Mouse (Mus musculus): ENCODE measurements around the gene Golga2. TPM values are rescaled to one million over a fixed set of nuclear protein-coding genes. Genes with fewer than 3 reads are reported as not detected.

Gene Golga2
- total and polyA plus RNA-seq, 3 experiments, result 15.4 to 27.1 (median 23.0) TPM

GRCm38 (mm10) chr2:32342539-32343350, 55.6 kb downstream of the Golga2 start:
- DNase-seq (ENCODE audit: extremely low read depth), result peak; percentile 42
- Histone ChIP-seq H3K27me3 (replicated peaks) (peaks cover 77% of the 10 kb centered on the region), H3K4me3 (replicated peaks in 1 of 3; ENCODE audit: low read depth in 2 of 3, low read length in 2 of 3, poor library complexity in 1 of 3) (no peak overlapping the region), H3K4me2 (ENCODE audit: insufficient read depth, low read depth, poor library complexity, severe bottlenecking) (no peak overlapping the region), H3K27ac (ENCODE audit: insufficient read depth, low read depth) (no peak overlapping the region), H3K4me1 (ENCODE audit: control insufficient read depth in 1 of 2, insufficient read depth in 2 of 2) (peaks cover 0 to 6% of the 10 kb centered on the region in 2 experiments; a peak in 2 of 4 replicates), H3K9ac (ENCODE audit: insufficient read depth, low read depth) (no peak overlapping the region), H3K9me3 (replicated peaks; ENCODE audit: low read length) (peaks cover 6% of the 10 kb centered on the region), H3K79me2 (replicated peaks; ENCODE audit: control insufficient read depth, extremely low read depth, insufficient read depth, poor library complexity, severe bottlenecking) (no peaks in the 10 kb centered on the region), H3K36me3 (replicated peaks in 1 of 2; ENCODE audit: control insufficient read depth in 1 of 2, insufficient read depth in 1 of 2, low read length in 1 of 2) (no peaks in the 10 kb centered on the region)
- TF ChIP-seq SIN3A (IDR thresholded peaks at IDR 0.05; ENCODE audit: low read length) (no peak), IRF4 (IDR thresholded peaks at IDR 0.05; ENCODE audit: low read depth, low read length) (peak; percentile 43; the same call in 1 of the 2 replicates)
- in situ Hi-C loops (cut with MboI; ENCODE audit: low pct_ligation_motif_present, low pct_unique_long_range_greater_than_20kb, low sequenced_read_pairs), result no loop called here
- dilution Hi-C loops (cut with MboI; ENCODE audit: extremely low pct_ligation_motif_present, extremely low pct_unique_long_range_greater_than_20kb, low sequenced_read_pairs), result no loop called here

GRCm38 (mm10) chr2:32343351-32343671, 56.1 kb downstream of the Golga2 start:
- H3K9me3 ChIP-seq (replicated peaks; ENCODE audit: low read length), result peaks cover under 1% of the 10 kb centered on the region
- no peaks in the 10 kb centered on the region for H3K79me2 ChIP-seq (replicated peaks; ENCODE audit: control insufficient read depth, extremely low read depth, insufficient read depth, poor library complexity, severe bottlenecking)
- no peak for DNase-seq (ENCODE audit: extremely low read depth)
- no peak for TF ChIP-seq POLR2A (IDR thresholded peaks at IDR 0.05; ENCODE audit: low read depth, low read length)
- TF ChIP-seq SMC3 (IDR thresholded peaks at IDR 0.05; ENCODE audit: low read depth, low read length), result no peak
- TF ChIP-seq NRF1 (IDR thresholded peaks at IDR 0.05; ENCODE audit: low read depth, low read length), result no peak
- TF ChIP-seq ZMIZ1 (IDR thresholded peaks at IDR 0.05; ENCODE audit: low read depth, low read length), result no peak
- no peak for TF ChIP-seq E2F4 (IDR thresholded peaks at IDR 0.05; ENCODE audit: insufficient replicate concordance, low read depth, low read length)
- TF ChIP-seq RCOR1 (conservative IDR thresholded peaks at IDR 0.05; ENCODE audit: low read depth, low read length), result no peak
- TF ChIP-seq JUN (IDR thresholded peaks at IDR 0.05; ENCODE audit: insufficient read depth, low read depth, low read length), result no peak
- TF ChIP-seq ZC3H11A (IDR thresholded peaks at IDR 0.05; ENCODE audit: low read depth, low read length), result no peak
- no peak for TF ChIP-seq MAX (IDR thresholded peaks at IDR 0.05; ENCODE audit: low read length)
- no peak for TF ChIP-seq TCF12 (IDR thresholded peaks at IDR 0.05; ENCODE audit: low read depth, low read length)
- TF ChIP-seq JUND (conservative IDR thresholded peaks at IDR 0.05; ENCODE audit: low read depth, low read length), result no peak
- no peak for TF ChIP-seq KAT2A (IDR thresholded peaks at IDR 0.05; ENCODE audit: insufficient replicate concordance, low read length)
- no peak for TF ChIP-seq USF2 (conservative IDR thresholded peaks at IDR 0.05; ENCODE audit: low read depth, low read length)
- no peak for TF ChIP-seq UBTF (IDR thresholded peaks at IDR 0.05; ENCODE audit: low read depth, low read length)
- dilution Hi-C loops (cut with MboI; ENCODE audit: extremely low pct_ligation_motif_present, extremely low pct_unique_long_range_greater_than_20kb, low sequenced_read_pairs) (no loop called here), in situ Hi-C loops (cut with MboI; ENCODE audit: low pct_ligation_motif_present, low pct_unique_long_range_greater_than_20kb, low sequenced_read_pairs) (no loop called here)
- no peak overlapping the region for H3K27ac ChIP-seq (ENCODE audit: insufficient read depth, low read depth)
- no peak overlapping the region for H3K4me2 ChIP-seq (ENCODE audit: insufficient read depth, low read depth, poor library complexity, severe bottlenecking)
- H3K4me3 ChIP-seq (replicated peaks in 1 of 3; ENCODE audit: low read depth in 2 of 3, low read length in 2 of 3, poor library complexity in 1 of 3), result no peak overlapping the region
- H3K36me3 ChIP-seq (replicated peaks in 1 of 2; ENCODE audit: control insufficient read depth in 1 of 2, insufficient read depth in 1 of 2, low read length in 1 of 2), result no peaks in the 10 kb centered on the region
- H3K9ac ChIP-seq (ENCODE audit: insufficient read depth, low read depth), result no peak overlapping the region
- peaks cover 77% of the 10 kb centered on the region for H3K27me3 ChIP-seq (replicated peaks)
- peaks cover 0 to 6% of the 10 kb centered on the region in 2 experiments; a peak in 2 of 4 replicates for H3K4me1 ChIP-seq (ENCODE audit: control insufficient read depth in 1 of 2, insufficient read depth in 2 of 2)
